Mouse (Mus musculus): ENCODE measurements around the gene Plxna2. TPM values are rescaled to one million over a fixed set of nuclear protein-coding genes. Genes with fewer than 3 reads are reported as not detected.
A peak's percentile ranks its signal among the peaks of the same experiment; 100 is the strongest.

Gene Plxna2
- polyA plus RNA-seq, 1 experiment from 2014 or later, result 23.3 TPM

DNA sequence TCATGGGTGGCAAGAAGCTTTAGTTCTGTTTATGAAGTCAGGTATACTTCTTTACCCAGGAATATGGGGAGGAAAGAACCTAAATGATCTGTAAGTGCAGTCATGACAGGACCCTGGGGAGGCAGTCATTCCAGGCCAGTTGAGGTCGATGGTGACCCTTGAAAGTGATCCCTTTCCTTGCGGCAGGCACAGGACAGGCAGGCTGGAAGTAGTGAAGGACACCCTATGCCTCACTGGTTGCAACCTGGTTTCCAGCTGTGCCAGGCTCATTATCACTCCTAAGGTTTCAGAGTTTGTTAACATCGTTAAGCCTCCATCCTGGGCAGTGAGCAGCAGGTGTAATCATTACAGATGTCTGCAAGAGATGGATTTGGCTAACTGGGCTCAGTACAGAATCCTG lies 164.3 kb downstream of the Plxna2 start:
- H3K4me2 ChIP-seq (replicated peaks), result no peak overlapping the region
- H3K4me1 ChIP-seq (replicated peaks), result no peaks in the 10 kb centered on the region
- H3K36me3 ChIP-seq, result peaks cover 33% of the 10 kb centered on the region
- no peaks in the 10 kb centered on the region for H3K9me3 ChIP-seq
- H3K9ac ChIP-seq (replicated peaks), result no peak overlapping the region
- WGBS, result 55% methylated on average over 3 of the region's 3 CpGs
- ATAC-seq, result no peak
- H3K27ac ChIP-seq, result no peak overlapping the region
- H3K4me3 ChIP-seq (replicated peaks), result no peak overlapping the region
- H3K27me3 ChIP-seq, result no peaks in the 10 kb centered on the region

DNA sequence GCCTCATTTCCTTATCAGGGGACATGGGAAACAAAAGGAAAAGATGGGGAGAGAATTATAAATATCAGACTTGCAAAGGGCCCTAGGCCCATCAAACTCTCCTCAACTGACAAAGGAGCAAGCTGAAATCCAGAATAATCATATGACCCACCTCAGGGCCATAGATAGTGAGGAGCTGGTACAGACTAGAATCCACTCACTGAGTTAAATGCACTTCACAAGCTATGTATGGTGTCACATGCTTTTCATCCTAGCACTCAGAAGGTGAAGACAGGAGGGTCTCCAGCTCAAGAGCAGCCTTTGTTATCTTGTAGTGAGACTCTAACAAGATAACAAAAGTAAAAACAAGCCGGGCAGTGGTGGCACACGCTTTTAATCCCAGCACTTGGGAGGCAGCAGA lies 169.6 kb downstream of the Plxna2 start:
- ATAC-seq, result no peak
- H3K36me3 ChIP-seq, result peaks cover 48% of the 10 kb centered on the region

DNA sequence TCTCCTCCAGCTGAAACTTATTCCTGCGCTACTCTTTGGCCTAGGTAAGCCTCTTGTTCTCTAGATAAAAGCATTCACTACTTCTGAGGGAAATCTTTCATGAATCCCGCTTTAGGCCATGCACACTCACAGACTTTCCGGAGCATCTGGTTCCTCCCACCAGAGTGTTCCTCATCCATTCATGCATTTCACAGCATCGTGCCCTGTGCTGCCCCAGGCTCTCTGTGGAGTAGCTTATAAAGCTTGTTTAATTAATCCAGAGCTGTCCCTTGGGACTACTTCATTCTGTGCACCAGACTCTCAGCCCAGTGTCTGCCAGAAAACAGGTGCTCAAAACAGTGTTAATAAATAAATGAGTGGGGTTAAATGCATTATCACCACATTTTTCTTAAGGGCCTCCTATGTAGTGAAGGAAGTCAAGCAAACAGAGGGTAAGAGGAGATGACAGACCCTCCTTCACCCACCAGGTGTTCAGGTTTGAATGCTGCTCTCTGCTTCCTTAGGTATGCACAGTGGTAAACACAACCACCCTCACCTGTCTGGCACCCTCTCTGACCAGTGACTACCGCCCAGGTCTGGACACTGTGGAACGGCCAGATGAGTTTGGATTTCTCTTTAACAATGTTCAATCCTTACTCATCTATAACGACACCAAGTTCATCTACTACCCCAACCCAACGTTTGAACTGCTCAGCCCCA lies 175.4 kb downstream of the Plxna2 start:
- Histone ChIP-seq H3K4me1 (replicated peaks) (peaks cover 8% of the 10 kb centered on the region; the same call in 1 of the 2 replicates), H3K27me3 (no peaks in the 10 kb centered on the region), H3K4me2 (replicated peaks) (no peak overlapping the region), H3K9ac (replicated peaks) (no peak overlapping the region), H3K4me3 (replicated peaks) (no peak overlapping the region), H3K9me3 (no peaks in the 10 kb centered on the region), H3K27ac (no peak overlapping the region), H3K36me3 (peaks cover 77% of the 10 kb centered on the region)
- ATAC-seq, result peak; percentile 56
- WGBS, result 60% methylated on average over 8 of the region's 8 CpGs

More for the DNA sequence above, 169.6 kb downstream of the Plxna2 start:
- H3K27ac ChIP-seq, result no peak overlapping the region
- no peak overlapping the region for H3K9ac ChIP-seq (replicated peaks)
- no peak overlapping the region for H3K4me2 ChIP-seq (replicated peaks)
- no peaks in the 10 kb centered on the region for H3K9me3 ChIP-seq
- H3K4me1 ChIP-seq (replicated peaks), result peaks cover 2% of the 10 kb centered on the region; the same call in 1 of the 2 replicates
- H3K27me3 ChIP-seq, result no peaks in the 10 kb centered on the region
- H3K4me3 ChIP-seq (replicated peaks), result no peak overlapping the region
- WGBS, result 90% methylated on average over 2 of the region's 2 CpGs

DNA sequence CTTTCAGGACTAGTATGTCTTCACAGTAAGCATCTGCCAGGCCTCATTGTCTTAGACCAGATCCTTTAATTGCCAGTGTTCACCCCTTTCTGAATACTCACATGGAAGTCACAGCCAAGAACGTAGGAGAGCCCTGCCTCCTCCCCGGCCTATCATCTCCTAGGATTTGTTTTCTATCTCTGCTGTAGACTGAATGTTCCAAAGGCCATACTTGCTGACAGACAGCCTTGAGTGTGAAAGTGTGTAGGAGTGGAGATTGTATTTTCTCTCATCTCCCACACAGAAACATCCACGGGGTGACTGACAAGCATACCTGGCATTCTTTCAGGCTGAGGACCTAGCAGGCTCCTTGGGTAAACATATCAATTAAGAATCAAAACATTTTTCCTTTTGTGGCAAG lies 177.3 kb downstream of the Plxna2 start:
- Histone ChIP-seq H3K4me2 (replicated peaks) (no peak overlapping the region), H3K27me3 (no peaks in the 10 kb centered on the region), H3K4me3 (replicated peaks) (no peak overlapping the region), H3K4me1 (replicated peaks) (peaks cover 8% of the 10 kb centered on the region; the same call in 1 of the 2 replicates), H3K9me3 (no peaks in the 10 kb centered on the region), H3K36me3 (peaks cover 77% of the 10 kb centered on the region), H3K27ac (no peak overlapping the region), H3K9ac (replicated peaks) (no peak overlapping the region)
- WGBS, result 91% methylated on average over 3 of the region's 3 CpGs
- ATAC-seq, result no peak

DNA sequence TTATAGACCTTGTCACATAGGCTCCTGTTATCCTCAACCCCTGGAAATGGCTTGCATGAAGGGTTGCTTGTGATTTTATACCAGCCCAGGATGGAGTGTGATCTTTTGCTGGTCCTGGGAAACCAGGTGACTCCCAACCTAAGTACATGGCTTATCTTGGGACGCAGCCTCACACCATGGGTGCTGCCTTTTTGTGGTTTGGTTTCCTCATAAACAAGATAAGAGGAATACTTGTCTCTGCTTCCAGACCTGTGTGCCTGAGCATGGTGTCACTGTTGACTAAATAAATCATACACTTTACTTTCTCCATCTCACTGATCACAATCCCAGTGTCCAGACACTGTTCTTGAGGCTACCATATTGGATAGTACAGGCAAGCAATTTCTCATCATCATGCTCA lies 179.8 kb downstream of the Plxna2 start:
- no peaks in the 10 kb centered on the region for H3K9me3 ChIP-seq
- no peak overlapping the region for H3K4me2 ChIP-seq (replicated peaks)
- H3K36me3 ChIP-seq, result peaks cover 88% of the 10 kb centered on the region
- H3K27me3 ChIP-seq, result no peaks in the 10 kb centered on the region; the same call in 1 of the 2 replicates
- ATAC-seq, result no peak
- WGBS, result 100% methylated on average over 1 of the region's 1 CpGs
- peaks cover 4% of the 10 kb centered on the region; the same call in 1 of the 2 replicates for H3K4me1 ChIP-seq (replicated peaks)
- H3K27ac ChIP-seq, result no peak overlapping the region
- no peak overlapping the region for H3K4me3 ChIP-seq (replicated peaks)
- no peak overlapping the region for H3K9ac ChIP-seq (replicated peaks)

DNA sequence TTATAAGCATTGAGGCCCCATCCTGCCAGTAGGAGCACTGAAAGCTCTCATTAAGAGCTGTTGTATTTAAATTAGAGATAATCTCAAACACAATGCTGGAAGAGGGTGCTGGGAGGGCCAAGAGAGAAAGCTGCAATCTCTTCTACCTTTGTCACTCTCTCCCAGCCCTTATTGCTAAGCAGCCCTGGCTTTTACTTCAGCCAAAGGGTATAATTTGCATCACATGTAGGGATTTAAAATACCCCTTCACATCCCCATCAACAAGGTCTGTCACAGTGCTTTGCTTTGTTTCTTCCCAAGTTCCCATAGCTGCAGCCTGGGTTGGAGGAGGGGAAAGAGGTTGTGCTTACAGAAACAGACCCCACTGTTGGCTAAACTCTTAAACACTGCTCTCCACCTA lies 180.5 kb downstream of the Plxna2 start:
- Histone ChIP-seq H3K36me3 (peaks cover 89% of the 10 kb centered on the region), H3K4me2 (replicated peaks) (no peak overlapping the region), H3K4me3 (replicated peaks) (no peak overlapping the region), H3K27ac (no peak overlapping the region), H3K4me1 (replicated peaks) (no peaks in the 10 kb centered on the region), H3K9ac (replicated peaks) (no peak overlapping the region), H3K9me3 (no peaks in the 10 kb centered on the region), H3K27me3 (no peaks in the 10 kb centered on the region; the same call in 1 of the 2 replicates)
- ATAC-seq, result no peak

DNA sequence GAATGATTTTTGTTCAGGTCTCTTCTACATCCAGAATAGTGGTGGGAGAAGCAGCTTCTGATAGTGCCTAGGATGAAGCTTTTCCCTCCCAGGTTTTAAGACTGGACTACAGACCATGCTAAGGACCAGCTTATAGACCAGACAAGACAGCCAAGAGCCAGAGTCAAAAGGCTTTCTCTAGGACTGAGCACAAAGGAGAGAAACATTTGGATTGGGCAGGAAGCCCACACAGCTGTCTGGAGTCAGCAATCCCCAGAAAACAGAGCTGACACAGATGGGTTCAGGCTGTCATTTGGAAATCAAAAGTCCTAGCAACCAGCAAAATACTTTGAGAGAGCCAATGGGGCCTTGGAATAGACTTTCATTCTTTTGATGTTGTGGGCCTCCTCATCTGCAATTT lies 190.2 kb downstream of the Plxna2 start:
- no peak overlapping the region for H3K4me3 ChIP-seq (replicated peaks)
- no peak overlapping the region for H3K4me2 ChIP-seq (replicated peaks)
- H3K9me3 ChIP-seq, result no peaks in the 10 kb centered on the region
- ATAC-seq, result no peak
- H3K9ac ChIP-seq (replicated peaks), result no peak overlapping the region
- peaks cover 83% of the 10 kb centered on the region for H3K36me3 ChIP-seq
- no peaks in the 10 kb centered on the region for H3K27me3 ChIP-seq
- no peaks in the 10 kb centered on the region for H3K4me1 ChIP-seq (replicated peaks)
- H3K27ac ChIP-seq, result no peak overlapping the region

DNA sequence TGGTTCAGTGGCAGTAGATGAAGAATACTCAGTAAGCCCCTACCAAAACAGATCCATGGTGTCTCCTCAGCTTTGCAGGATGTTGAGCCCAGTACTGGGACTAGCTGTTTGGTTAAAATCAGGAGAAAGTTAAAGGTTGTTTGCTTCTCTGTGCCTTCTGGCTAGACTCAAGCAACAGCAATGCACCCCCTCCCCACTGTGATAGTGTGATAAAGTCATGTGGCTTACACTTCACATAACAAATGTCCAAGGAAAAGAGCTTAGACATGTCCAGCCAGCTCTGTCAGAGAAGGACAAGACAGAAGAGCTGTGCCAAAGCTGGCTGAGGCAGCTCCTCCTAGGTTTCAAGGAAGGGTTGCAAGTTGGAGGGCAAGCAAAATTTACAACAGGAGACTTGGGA lies 190.7 kb downstream of the Plxna2 start:
- H3K4me2 ChIP-seq (replicated peaks), result no peak overlapping the region
- no peaks in the 10 kb centered on the region for H3K4me1 ChIP-seq (replicated peaks)
- H3K36me3 ChIP-seq, result peaks cover 84% of the 10 kb centered on the region
- H3K9ac ChIP-seq (replicated peaks), result no peak overlapping the region
- ATAC-seq, result no peak
- H3K4me3 ChIP-seq (replicated peaks), result no peak overlapping the region
- no peaks in the 10 kb centered on the region for H3K27me3 ChIP-seq
- no peak overlapping the region for H3K27ac ChIP-seq
- no peaks in the 10 kb centered on the region for H3K9me3 ChIP-seq

DNA sequence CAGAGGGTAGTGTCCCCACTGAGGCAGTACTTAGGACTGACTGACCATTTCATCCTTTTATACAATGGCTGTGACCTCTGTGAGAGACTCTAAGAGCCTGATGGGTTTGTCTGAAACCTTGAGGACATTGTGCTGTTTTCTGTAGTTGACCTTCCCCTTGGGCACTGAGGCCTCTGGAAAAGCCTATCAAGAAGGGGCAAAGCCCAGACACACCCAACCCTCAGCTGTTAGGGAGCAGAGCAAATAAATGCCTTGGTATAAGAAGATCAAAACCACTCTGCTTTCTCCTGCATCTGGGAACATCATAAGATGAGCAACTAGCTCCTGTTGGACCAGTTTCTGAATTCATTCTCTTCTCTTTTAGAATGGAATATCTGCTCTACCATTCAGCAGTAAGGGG lies 191.6 kb downstream of the Plxna2 start:
- Histone ChIP-seq H3K9me3 (no peaks in the 10 kb centered on the region), H3K27ac (no peak overlapping the region), H3K27me3 (no peaks in the 10 kb centered on the region), H3K4me1 (replicated peaks) (no peaks in the 10 kb centered on the region), H3K4me2 (replicated peaks) (no peak overlapping the region), H3K4me3 (replicated peaks) (no peak overlapping the region), H3K9ac (replicated peaks) (no peak overlapping the region), H3K36me3 (peaks cover 93% of the 10 kb centered on the region)
- ATAC-seq, result no peak

DNA sequence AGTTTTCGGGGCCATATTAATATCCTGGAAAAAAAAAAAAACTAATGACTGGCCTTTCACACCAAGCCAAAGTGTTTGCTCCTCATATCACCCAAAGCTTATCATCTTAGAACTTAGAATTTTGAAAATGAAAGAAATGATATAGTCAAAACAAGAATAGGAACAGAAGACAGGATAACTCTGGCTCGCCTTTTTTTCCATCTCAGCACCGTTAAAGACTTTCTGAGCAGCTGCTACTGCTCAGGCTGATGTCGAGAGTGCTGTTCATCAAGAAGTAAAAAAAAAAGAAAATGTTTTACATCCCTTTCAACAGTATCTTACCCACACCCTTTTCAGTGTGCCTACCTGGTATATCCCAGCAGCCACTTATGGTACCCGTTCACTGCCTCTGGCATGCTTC lies 196.2 kb downstream of the Plxna2 start:
- WGBS, result 90% methylated on average over 5 of the region's 5 CpGs
- peaks cover 53% of the 10 kb centered on the region for H3K36me3 ChIP-seq
- H3K4me1 ChIP-seq (replicated peaks), result 0 out of 2 replicates have a peak, but pooled peaks cover 2% of the 10 kb centered on the region
- H3K4me2 ChIP-seq (replicated peaks), result no peak overlapping the region
- no peak for ATAC-seq
- H3K9ac ChIP-seq (replicated peaks), result no peak overlapping the region
- no peak overlapping the region for H3K27ac ChIP-seq
- H3K27me3 ChIP-seq, result no peaks in the 10 kb centered on the region
- H3K9me3 ChIP-seq, result no peaks in the 10 kb centered on the region
- H3K4me3 ChIP-seq (replicated peaks), result no peak overlapping the region

DNA sequence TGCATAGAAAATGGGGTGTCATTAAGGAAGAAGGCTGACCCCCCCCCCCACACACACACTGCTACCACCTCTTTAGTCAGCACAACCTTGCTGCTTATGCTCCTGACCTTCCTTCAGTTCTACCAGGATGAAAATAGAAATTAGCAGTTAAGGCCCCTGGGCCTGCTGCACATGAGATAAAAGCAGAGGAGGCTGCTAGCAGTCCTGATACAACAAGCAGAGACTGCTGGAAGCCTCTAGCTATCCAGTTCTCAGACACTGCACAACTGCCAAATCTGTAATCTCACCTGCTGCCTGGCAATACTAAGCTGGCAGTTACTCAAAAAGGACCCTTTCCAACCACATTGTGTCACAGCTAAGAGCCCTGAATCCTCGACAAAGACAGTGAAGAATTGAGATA lies 197.5 kb downstream of the Plxna2 start:
- H3K4me2 ChIP-seq (replicated peaks), result no peak overlapping the region
- no peak overlapping the region for H3K9ac ChIP-seq (replicated peaks)
- 58% methylated on average over 1 of the region's 1 CpGs for WGBS
- H3K4me3 ChIP-seq (replicated peaks), result no peak overlapping the region
- ATAC-seq, result no peak
- H3K27me3 ChIP-seq, result no peaks in the 10 kb centered on the region
- peaks cover 40% of the 10 kb centered on the region for H3K36me3 ChIP-seq
- H3K4me1 ChIP-seq (replicated peaks), result 0 out of 2 replicates have a peak, but pooled peaks cover 2% of the 10 kb centered on the region
- no peak overlapping the region for H3K27ac ChIP-seq
- no peaks in the 10 kb centered on the region for H3K9me3 ChIP-seq

DNA sequence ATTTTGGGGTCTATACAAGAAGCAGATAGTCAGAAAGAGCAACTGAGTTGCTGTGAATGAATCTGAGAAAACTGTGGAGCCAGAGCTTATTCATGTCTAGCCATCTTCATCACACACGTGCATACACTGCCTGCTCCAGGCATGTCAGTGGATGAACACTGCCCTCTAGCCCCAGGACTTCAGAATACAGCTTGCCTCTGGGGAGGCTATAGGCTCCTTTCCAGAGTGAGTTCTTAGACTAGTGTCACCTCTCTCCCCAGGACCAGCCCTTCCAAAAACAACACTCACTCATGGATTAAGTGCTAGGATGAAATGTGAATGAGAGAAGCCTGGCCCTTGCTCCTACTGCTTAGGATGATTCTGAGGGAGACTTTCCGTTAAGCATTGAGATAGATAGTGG lies 198.9 kb downstream of the Plxna2 start:
- ATAC-seq, result peak; percentile 92
- Histone ChIP-seq H3K9me3 (no peaks in the 10 kb centered on the region), H3K4me2 (replicated peaks) (no peak overlapping the region), H3K4me3 (replicated peaks) (no peak overlapping the region), H3K4me1 (replicated peaks) (0 out of 2 replicates have a peak, but pooled peaks cover 2% of the 10 kb centered on the region), H3K36me3 (peaks cover 29% of the 10 kb centered on the region), H3K27me3 (no peaks in the 10 kb centered on the region), H3K9ac (replicated peaks) (no peak overlapping the region), H3K27ac (no peak overlapping the region)
- WGBS, result 31% methylated on average over 2 of the region's 2 CpGs

DNA sequence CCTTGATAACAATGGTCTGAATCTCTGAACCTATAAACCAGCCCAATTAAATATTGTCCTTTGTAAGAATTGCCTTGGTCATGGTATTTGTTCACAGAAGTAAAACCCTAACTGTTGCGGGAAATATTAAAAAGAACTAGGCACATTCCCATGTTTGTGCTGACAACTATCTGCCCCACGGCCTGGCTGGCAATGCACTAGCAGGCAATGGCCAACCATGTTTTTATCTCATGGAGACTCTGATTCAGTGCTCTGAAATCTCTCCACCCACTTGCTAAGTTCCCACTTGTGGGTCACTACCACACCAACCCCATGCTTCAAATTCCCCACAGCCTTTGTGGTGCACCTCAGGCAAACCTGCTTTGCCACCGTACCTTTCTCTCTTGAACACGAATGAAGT lies 202.9 kb downstream of the Plxna2 start:
- Histone ChIP-seq H3K4me2 (replicated peaks) (no peak overlapping the region), H3K27ac (no peak overlapping the region), H3K36me3 (no peaks in the 10 kb centered on the region), H3K9ac (replicated peaks) (no peak overlapping the region), H3K9me3 (no peaks in the 10 kb centered on the region), H3K4me1 (replicated peaks) (no peaks in the 10 kb centered on the region), H3K27me3 (no peaks in the 10 kb centered on the region), H3K4me3 (replicated peaks) (no peak overlapping the region)
- no peak for ATAC-seq
- WGBS, result 92% methylated on average over 4 of the region's 4 CpGs

Data from midbrain, embryonic 13.5 days (tissue).